Mouse (Mus musculus) layer of hippocampus, adult 9-10 months (tissue): ENCODE data around the gene Agap1.

Source experiments
- DNase-seq: peaks from one replicate; pipeline ENCODE4 v3.0.0; 2022; ENCODE audit warnings: low spot score

The Agap1 gene

GRCm38 (mm10) chr1:89666154-89666553, 211.5 kb downstream of the Agap1 start:
- DNase-seq = no peak

DNA sequence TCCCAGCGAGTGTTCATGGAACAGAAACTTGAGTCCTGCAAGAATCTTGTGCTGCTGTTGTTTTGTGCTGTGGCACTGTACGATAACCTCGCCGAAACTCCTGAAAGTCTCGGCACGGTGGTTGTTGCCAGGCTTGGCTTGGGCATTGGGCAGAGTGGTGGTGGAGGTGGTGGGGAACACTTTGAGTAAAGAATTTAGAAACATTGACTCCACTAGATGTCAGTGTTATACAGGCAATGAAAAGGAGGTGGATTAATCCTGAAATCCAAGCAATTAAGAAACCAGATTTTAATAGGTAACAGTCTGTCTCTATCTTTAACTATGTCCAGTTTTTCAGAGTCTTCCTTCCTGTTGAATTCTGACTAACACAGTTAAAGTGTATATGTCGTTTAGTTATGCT, 212.8 kb downstream of the Agap1 start:
- no peak for DNase-seq

DNA sequence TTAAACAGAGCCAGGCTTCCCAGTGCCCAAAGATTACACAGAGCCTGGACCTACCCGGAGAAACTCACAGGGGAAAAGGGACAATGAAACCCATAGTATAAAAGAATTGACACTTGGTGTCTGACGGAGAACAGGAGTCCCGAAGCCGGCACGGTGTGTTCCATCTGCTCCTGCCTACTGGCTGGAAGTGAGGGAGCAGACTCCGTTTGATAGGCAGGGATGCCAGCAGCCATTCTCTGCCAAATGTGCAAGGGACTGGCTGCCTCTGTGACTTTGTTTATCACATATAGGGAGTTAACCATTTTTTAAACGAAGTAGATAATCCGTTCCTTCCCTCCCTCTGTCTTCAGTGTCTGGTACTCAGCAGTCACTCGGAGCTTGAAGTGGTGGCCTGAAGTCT, 214.0 kb downstream of the Agap1 start:
- DNase-seq = no peak

GRCm38 (mm10) chr1:89671110-89671787, 216.6 kb downstream of the Agap1 start:
- DNase-seq = no peak

DNA sequence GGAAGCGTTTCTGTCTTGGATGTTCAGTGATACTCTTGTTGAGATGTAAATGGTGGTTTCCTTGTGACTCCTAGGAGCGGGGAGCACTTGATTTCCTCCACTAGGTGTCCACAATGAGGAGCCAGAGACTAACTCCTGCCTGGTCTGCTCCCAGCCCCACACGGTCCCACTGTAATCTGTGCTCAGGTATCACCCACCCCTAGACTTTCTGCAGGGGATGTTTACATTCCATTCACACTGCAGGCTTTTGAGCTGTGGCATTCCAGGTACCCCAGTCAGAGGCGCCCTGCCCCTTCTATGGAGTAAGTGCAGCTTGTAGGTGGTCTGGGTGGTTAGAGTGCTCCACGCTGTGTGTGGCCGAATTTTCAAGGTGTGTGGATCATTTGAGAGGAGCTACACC, 218.5 kb downstream of the Agap1 start:
- no peak for DNase-seq

GRCm38 (mm10) chr1:89673686-89674085, 219.1 kb downstream of the Agap1 start:
- DNase-seq = no peak

DNA sequence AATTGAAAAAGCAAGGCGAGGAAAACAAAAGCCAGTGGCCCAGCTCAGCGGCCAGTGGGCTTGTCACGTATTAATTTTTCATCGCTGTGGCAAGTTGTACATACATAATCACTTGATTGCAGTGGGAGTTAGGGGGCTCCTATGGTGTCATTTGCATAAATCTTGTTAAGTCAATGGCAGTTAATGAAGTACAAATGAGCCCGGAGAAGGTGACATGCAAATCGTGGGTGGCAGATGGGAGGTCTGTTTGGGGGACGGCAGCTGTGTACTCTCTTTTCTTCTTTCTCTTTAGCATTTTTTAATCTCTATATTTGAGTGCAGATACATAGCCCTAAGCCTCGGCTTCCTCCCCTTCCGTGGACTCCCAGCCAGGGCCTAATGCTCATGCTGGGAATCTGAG, 220.1 kb downstream of the Agap1 start:
- DNase-seq = no peak

- no peak for DNase-seq
These were observed 221.8 kb downstream of the Agap1 start for GRCm38 (mm10) chr1:89676411-89676810.

DNA sequence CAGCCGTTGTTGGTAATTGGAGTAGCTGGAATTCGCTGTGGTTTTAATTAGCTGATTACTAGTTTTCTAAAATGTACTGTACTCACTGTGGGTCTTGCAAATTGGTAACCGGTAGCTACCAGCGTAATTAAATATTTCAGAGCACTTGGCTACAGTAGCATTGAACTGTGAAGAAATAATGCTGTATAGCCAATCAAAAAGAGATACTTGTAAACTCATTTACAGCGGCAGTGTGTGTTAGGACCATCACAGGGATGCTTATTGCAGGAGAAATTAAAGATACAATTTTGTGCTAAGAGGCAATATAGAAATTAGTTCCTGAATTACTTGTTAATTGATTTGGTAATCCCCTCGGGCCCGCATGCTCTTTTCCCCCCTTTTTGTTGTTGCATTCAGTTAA, 226.1 kb downstream of the Agap1 start:
- DNase-seq = no peak

DNA sequence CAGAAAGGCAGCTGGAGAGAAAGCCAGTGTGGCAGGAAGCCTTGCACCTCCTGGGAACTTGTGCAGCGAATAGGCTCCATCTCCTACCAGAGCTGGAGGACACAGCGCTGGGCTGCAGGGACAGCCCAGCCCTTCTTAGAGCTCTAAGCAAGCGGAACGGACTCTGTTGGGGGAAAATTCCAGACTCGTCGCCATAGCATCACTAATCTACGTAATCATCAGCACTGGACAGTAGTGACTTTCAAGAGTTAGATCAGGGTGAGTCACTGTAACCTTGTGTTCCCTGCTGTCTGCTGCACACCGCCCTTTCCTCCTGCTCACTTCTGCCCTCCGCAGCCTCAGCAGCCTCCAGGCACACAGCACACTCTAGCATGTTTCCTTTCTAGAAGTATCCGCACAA, 234.3 kb downstream of the Agap1 start:
- no peak for DNase-seq

- no peak for DNase-seq
These were observed 235.1 kb downstream of the Agap1 start for GRCm38 (mm10) chr1:89689544-89690212.

DNA sequence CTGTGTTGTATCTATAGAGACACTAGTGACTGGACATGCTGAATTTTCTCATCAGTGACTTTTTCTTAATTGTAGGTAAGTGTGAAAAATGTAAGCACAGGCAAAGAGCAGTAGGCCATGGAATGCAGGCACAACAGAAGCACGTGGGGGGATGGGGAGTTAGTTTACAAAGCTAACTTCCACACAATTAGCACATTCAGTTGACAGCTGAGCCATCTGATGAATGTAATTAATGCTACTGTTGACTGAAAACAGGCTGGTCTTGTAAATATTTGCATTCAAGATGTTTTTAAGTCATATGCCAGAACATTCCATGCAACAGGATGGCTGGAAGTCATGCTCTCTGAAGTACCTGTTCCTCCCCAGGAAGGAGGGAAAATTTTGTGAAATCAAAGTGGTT, 236.5 kb downstream of the Agap1 start:
- DNase-seq = no peak

- no peak for DNase-seq
These were observed 237.8 kb downstream of the Agap1 start for GRCm38 (mm10) chr1:89692420-89692819.

- no peak for DNase-seq
These were observed 240.3 kb downstream of the Agap1 start for GRCm38 (mm10) chr1:89694916-89695315.

GRCm38 (mm10) chr1:89697241-89697640, 242.6 kb downstream of the Agap1 start:
- DNase-seq = no peak

DNA sequence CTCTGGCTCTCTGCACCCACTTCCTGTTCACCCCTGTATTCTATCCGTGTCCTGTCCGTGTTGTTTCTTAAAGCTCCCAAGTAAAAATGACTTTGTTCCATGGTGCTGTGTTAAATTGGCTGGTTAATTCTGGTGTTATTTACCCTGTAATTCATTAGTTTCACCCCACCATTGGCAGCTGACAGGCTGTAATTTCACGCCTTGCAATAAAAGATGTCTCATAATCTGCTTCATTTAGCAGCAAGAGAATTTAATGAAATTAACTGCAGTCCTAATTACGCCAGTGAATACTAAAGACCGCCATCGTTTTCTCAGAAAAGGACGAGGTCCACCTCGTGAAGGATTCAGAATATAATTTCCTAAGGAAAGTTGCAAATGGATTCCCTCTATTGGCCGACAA, 245.6 kb downstream of the Agap1 start:
- DNase-seq = no peak

GRCm38 (mm10) chr1:89701162-89701730, 246.6 kb downstream of the Agap1 start:
- no peak for DNase-seq

DNA sequence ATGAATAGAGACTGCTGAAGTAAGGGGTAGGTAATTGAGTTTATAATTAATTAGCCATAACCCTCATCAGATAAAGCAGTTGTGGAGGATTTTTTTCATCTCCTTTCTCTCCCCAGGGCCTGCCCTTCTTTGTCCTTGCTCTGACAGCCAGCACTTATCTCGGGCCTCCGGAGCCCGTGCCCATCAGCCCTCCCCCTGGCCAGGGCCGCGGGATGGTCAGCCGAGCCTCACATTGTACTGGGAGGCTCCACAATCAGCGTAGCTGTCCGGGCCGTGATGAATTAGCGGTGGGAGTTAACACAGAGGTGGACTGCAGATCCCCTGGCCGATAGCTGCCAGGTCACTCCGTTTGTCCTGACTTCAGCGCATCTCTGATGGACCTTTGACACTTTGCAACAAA, 248.7 kb downstream of the Agap1 start:
- no peak for DNase-seq

- no peak for DNase-seq
These were observed 251.1 kb downstream of the Agap1 start for GRCm38 (mm10) chr1:89705670-89706069.

GRCm38 (mm10) chr1:89706862-89707261, 252.3 kb downstream of the Agap1 start:
- no peak for DNase-seq

- DNase-seq = no peak
These were observed 253.3 kb downstream of the Agap1 start for GRCm38 (mm10) chr1:89707756-89708480.

DNA sequence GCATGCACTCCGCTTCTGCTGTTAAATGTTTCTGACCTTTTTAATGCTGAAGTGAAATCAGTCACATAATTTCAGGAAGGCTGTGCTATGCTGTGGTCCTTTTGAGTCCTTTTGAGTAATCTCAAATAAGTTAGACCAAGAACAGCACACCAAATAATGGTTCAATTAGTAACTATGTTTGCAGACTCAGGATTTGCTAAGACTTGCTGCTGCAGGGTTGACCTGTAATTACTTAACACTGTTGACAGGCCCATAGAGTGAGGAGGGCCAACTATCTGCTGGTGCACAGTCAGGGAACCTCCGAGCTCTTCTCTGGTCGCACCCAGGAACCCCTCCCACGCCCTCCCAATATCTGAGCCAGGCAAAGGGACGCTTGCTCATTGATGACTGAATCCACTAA, 255.2 kb downstream of the Agap1 start:
- DNase-seq = no peak

DNA sequence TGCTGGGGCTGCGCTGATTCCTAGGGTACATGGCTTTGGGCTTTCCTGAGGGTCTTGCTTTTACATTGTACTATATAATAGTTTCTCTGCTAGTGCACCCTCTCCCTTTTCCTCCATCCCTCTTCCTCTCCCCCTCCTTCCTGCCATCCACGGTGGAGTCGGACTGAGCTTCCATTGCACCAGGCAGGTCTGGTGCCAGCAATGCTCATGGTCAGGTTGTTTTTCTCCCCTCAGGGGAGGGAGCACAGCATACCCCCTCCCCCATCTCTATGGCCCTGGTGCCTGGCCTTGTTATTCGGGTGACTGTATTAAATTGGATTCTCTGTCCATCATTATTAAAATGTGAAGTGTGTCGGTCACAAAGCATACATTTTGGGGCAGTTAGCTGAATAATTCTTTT, 259.1 kb downstream of the Agap1 start:
- no peak for DNase-seq
